Mouse (Mus musculus): ENCODE measurements around the gene Gm14525. TPM values are rescaled to one million over a fixed set of nuclear protein-coding genes. Genes with fewer than 3 reads are reported as not detected.
"Not testable (repeated sequence)": the region's sequence is repeated elsewhere in the genome, so short reads cannot be mapped to it uniquely, and the experiment has no call there.

Gm14525 gene
- polyA plus RNA-seq (2016; fragmentation: Nextera tagmentation; extraction: Ambion mirVana) = not detected in 2 replicates

GRCm38 (mm10) chrX:26702538-26702937 lies at the start of gene Gm14525:
Gm14525 (minus strand) TSS chrX:26702638.
- H3K36me3 ChIP-seq (replicated peaks); H3K4me3 ChIP-seq; H3K9me3 ChIP-seq; H3K4me1 ChIP-seq; H3K27ac ChIP-seq; H3K27me3 ChIP-seq (ENCODE audit: poor library complexity, severe bottlenecking); DNase-seq (ENCODE audit: extremely low spot score, low spot score): not testable (repeated sequence)
- WGBS = 93% methylated on average over 4 of the region's 5 CpGs

Other genes starting within 250 kb of the Gm14525 start
- gene Slx, start 157.1 kb downstream of the Gm14525 start, polyA plus RNA-seq (2016; fragmentation: Nextera tagmentation; extraction: Ambion mirVana) = not detected in 2 replicates
- not detected in 2 replicates for gene Gm6121, start 233.1 kb upstream of the Gm14525 start, polyA plus RNA-seq (2016; fragmentation: Nextera tagmentation; extraction: Ambion mirVana)

Data from forebrain, embryonic 10.5 days (tissue).